Mouse (Mus musculus): ENCODE measurements at regions not wholly inside any gene's neighbourhood (a gene's known extent, or its start where the extent isn't known, plus 50 kb on each side); places are given as distances from the start of the nearest gene placed in this dataset.

DNA sequence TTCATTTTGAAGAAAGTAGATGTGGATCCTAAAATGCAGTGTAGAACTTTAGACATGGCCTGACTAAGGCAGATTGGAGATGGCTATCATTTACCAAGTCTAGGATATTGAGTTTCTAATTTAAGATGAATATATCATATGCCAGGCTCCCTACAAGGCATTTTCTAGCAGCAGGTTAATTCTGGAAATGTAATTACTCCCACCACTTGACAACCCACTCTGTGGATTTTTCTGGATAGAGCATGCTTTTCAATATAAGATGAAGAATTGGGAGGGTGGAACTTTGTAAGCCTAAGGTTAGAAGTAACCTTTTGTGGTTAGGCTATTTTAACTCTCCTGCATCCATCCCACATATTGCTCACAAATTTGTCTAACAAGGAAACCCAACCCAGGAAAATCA lies 178.4 kb upstream of the Pappa start:
- no peaks in the 10 kb centered on the region for H3K36me3 ChIP-seq (ENCODE audit: control insufficient read depth, insufficient read depth, low read length)
- ATAC-seq (replicated peaks; ENCODE audit: insufficient number of reproducible peaks, low FRiP score, low TSS enrichment) = no peak

GRCm38 (mm10) chr4:64952651-64953050 lies 171.3 kb upstream of the Pappa start:
- Histone ChIP-seq H3K4me2 (no peak overlapping the region), H3K9ac (ENCODE audit: low read depth, low read length) (no peak overlapping the region), H3K4me1 (ENCODE audit: control insufficient read depth, insufficient read depth, low read length) (no peaks in the 10 kb centered on the region), H3K27ac (ENCODE audit: low read depth, low read length) (no peak overlapping the region), H3K27me3 (ENCODE audit: control insufficient read depth, insufficient read depth, low read length) (no peaks in the 10 kb centered on the region), H3K4me3 (ENCODE audit: low read depth, low read length) (no peak overlapping the region), H3K9me3 (replicated peaks; ENCODE audit: control insufficient read depth, low read length) (no peaks in the 10 kb centered on the region), H3K36me3 (ENCODE audit: control insufficient read depth, insufficient read depth, low read length) (no peaks in the 10 kb centered on the region)
- no peak for ATAC-seq (replicated peaks; ENCODE audit: insufficient number of reproducible peaks, low FRiP score, low TSS enrichment)

More for the DNA sequence above, 178.4 kb upstream of the Pappa start:
- Histone ChIP-seq H3K4me1 (ENCODE audit: control insufficient read depth, insufficient read depth, low read length) (no peaks in the 10 kb centered on the region), H3K4me3 (ENCODE audit: low read depth, low read length) (no peak overlapping the region), H3K9ac (ENCODE audit: low read depth, low read length) (no peak overlapping the region), H3K4me2 (no peak overlapping the region), H3K9me3 (replicated peaks; ENCODE audit: control insufficient read depth, low read length) (no peaks in the 10 kb centered on the region), H3K27me3 (ENCODE audit: control insufficient read depth, insufficient read depth, low read length) (no peaks in the 10 kb centered on the region), H3K27ac (ENCODE audit: low read depth, low read length) (no peak overlapping the region)

DNA sequence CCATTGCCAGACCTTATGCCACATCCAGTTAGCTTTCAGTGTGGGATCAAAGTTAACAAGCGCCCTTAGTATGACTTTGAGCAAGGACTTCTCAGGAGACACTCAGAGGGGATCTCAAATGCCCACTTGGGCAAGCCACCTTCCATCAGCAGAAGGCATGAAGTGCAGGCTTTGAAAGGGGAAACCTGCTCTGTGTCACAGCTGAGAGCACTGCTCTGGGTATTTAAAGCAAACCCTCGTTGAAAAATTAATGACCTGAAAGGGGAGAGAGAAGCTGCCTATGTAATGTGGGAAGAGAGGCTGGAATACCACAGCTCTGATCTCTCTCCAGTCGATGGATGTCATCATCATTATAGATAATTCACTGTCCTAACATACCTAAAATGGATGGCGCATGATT lies 165.1 kb upstream of the Pappa start:
- Histone ChIP-seq H3K4me2 (no peak overlapping the region), H3K9ac (ENCODE audit: low read depth, low read length) (no peak overlapping the region), H3K27ac (ENCODE audit: low read depth, low read length) (no peak overlapping the region), H3K4me1 (ENCODE audit: control insufficient read depth, insufficient read depth, low read length) (no peaks in the 10 kb centered on the region), H3K9me3 (replicated peaks; ENCODE audit: control insufficient read depth, low read length) (no peaks in the 10 kb centered on the region), H3K36me3 (ENCODE audit: control insufficient read depth, insufficient read depth, low read length) (no peaks in the 10 kb centered on the region), H3K4me3 (ENCODE audit: low read depth, low read length) (no peak overlapping the region), H3K27me3 (ENCODE audit: control insufficient read depth, insufficient read depth, low read length) (no peaks in the 10 kb centered on the region)
- WGBS (ENCODE audit: insufficient replicate concordance) = 58% methylated on average over 4 of the region's 4 CpGs
- ATAC-seq (replicated peaks; ENCODE audit: insufficient number of reproducible peaks, low FRiP score, low TSS enrichment) = no peak

GRCm38 (mm10) chr4:64961796-64962195 lies 162.2 kb upstream of the Pappa start:
- no peak for ATAC-seq (replicated peaks; ENCODE audit: insufficient number of reproducible peaks, low FRiP score, low TSS enrichment)
- 68% methylated on average over 4 of the region's 4 CpGs for WGBS (ENCODE audit: insufficient replicate concordance)
- no peak overlapping the region for H3K4me2 ChIP-seq
- no peaks in the 10 kb centered on the region for H3K27me3 ChIP-seq (ENCODE audit: control insufficient read depth, insufficient read depth, low read length)
- H3K9ac ChIP-seq (ENCODE audit: low read depth, low read length) = no peak overlapping the region
- no peaks in the 10 kb centered on the region for H3K4me1 ChIP-seq (ENCODE audit: control insufficient read depth, insufficient read depth, low read length)
- no peak overlapping the region for H3K27ac ChIP-seq (ENCODE audit: low read depth, low read length)
- no peaks in the 10 kb centered on the region for H3K9me3 ChIP-seq (replicated peaks; ENCODE audit: control insufficient read depth, low read length)
- H3K36me3 ChIP-seq (ENCODE audit: control insufficient read depth, insufficient read depth, low read length) = no peaks in the 10 kb centered on the region
- no peak overlapping the region for H3K4me3 ChIP-seq (ENCODE audit: low read depth, low read length)
